Mouse (Mus musculus) retina, embryonic 14.5 days (tissue): ENCODE measurements around the gene Gm10309.
"Not testable (repeated sequence)": the region's sequence is repeated elsewhere in the genome, so short reads cannot be mapped to it uniquely, and the experiment has no call there.

ENCODE experiments used
- DNase-seq: peaks from one replicate; pipeline ENCODE4 v3.0.0-alpha.2; 2015; ENCODE audit warnings: low spot score

Gm10309 gene

GRCm38 (mm10) chr17:86509871-86510270 lies 4.8 kb upstream of the Gm10309 start:
- DNase-seq: no peak

GRCm38 (mm10) chr17:86508212-86508490 lies 3.1 kb upstream of the Gm10309 start:
- DNase-seq: no peak

GRCm38 (mm10) chr17:86507342-86508211 lies 2.5 kb upstream of the Gm10309 start:
- DNase-seq: no peak

- no peak for DNase-seq
Observed at GRCm38 (mm10) chr17:86506881-86507280, 1.8 kb upstream of the Gm10309 start.

- no peak for DNase-seq
Observed at GRCm38 (mm10) chr17:86503208-86503897, 1.7 kb downstream of the Gm10309 start.

GRCm38 (mm10) chr17:86501393-86501792 lies 3.6 kb downstream of the Gm10309 start:
- no peak for DNase-seq

GRCm38 (mm10) chr17:86499359-86500045 lies 5.5 kb downstream of the Gm10309 start:
- DNase-seq: no peak

GRCm38 (mm10) chr17:86497302-86497701 lies 7.7 kb downstream of the Gm10309 start:
- no peak for DNase-seq

GRCm38 (mm10) chr17:86496123-86496771 lies 8.8 kb downstream of the Gm10309 start:
- DNase-seq: peak; percentile 67

GRCm38 (mm10) chr17:86494895-86495294 lies 10.1 kb downstream of the Gm10309 start:
- DNase-seq: no peak

GRCm38 (mm10) chr17:86494494-86494893 lies 10.5 kb downstream of the Gm10309 start:
- no peak for DNase-seq

GRCm38 (mm10) chr17:86493891-86494420 lies 11.1 kb downstream of the Gm10309 start:
- DNase-seq: no peak

- no peak for DNase-seq
Observed at GRCm38 (mm10) chr17:86492376-86492775, 12.7 kb downstream of the Gm10309 start.

- no peak for DNase-seq
Observed at GRCm38 (mm10) chr17:86489827-86490226, 15.2 kb downstream of the Gm10309 start.

GRCm38 (mm10) chr17:86487450-86487849 lies 17.6 kb downstream of the Gm10309 start:
- DNase-seq: no peak

GRCm38 (mm10) chr17:86486657-86487056 lies 18.4 kb downstream of the Gm10309 start:
- no peak for DNase-seq

GRCm38 (mm10) chr17:86484087-86484737 lies 20.8 kb downstream of the Gm10309 start:
- peak; percentile 88 for DNase-seq

- DNase-seq: no peak
Observed at GRCm38 (mm10) chr17:86482675-86483074, 22.4 kb downstream of the Gm10309 start.

- DNase-seq: no peak
Observed at GRCm38 (mm10) chr17:86479406-86479805, 25.6 kb downstream of the Gm10309 start.

GRCm38 (mm10) chr17:86477401-86477800 lies 27.6 kb downstream of the Gm10309 start:
- DNase-seq: not testable (repeated sequence)

GRCm38 (mm10) chr17:86476674-86477073 lies 28.4 kb downstream of the Gm10309 start:
- DNase-seq: no peak

- DNase-seq: peak; percentile 25
Observed at GRCm38 (mm10) chr17:86471684-86472083, 33.3 kb downstream of the Gm10309 start.
